Mouse (Mus musculus) frontal cortex, adult (tissue): Measurements from ENCODE around the gene Rab9.

Experiments
- ATAC-seq: cut with Nextera tagmentation; 2 replicates; pipeline ENCODE4 v1.9.2; 2017; ENCODE audit warnings: mild to moderate bottlenecking, moderate library complexity, mixed read lengths; ENCODE audit not compliant: low TSS enrichment

Gene Rab9

DNA sequence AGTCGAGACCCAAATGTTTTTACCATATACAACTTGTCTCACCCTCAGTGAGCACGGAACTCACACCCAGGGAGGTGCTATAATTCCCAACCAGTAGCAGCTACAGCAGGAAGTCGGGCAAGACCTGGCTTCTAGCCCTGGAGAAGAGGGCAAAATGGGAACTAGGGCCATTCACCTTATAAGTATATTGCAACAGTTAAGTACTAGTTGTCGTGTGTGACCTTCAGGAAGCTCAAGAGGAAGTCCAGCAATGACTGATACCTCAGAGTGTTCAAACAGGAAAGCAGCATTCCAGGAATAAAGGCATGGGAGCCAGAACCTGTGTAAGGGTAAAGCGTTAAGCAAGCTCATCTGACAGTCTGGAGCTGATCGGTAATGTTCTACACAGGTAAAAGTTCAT, 26.1 kb downstream of the Rab9 start:
- no peak for ATAC-seq

DNA sequence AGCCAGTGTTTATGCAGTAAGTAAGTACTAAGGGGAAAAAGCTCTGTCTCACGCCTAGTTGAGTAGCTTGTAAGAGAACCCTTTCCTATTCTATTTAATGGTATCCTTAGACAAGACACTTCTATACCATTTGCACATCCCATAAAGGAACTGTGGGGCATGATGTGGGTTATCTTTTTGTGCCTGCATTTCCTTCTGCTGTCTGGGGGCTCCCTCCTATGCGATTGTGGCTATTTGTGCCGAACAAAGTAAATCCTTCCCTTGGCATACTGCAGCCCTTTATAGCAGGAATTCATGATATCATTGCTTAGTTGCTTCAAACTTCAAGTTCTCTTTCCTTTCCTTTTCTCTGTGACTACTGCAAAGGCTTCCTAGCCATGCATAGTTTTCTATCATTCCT, 35.1 kb downstream of the Rab9 start:
- ATAC-seq: no peak

DNA sequence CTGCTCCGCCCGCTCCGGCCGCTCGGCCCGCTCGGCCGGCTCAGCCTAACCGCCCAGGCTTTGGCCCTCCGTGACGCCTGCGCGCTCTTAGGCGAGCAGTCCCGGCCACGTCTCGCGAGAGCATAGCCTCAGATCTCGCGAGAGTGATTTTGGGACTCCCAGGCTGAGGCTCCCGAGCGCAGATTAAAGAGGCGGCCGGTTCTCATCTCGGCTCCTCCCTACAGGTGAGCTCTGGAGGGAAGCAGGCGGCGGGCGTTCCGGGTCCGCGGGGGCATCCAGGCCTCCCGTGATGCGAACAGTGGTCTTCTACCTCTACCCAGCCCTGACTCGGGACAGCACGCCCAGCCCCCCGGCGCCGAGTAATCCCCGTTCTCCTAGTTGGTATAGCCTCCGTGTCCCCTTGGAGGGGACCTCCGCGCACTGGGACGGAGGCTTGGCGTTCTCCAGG, 39.0 kb downstream of the Rab9 start, which contains the start of gene Ofd1:
Ofd1 (minus strand) TSS at position 89 of the 448 bp plus-strand sequence.
- ATAC-seq: peak; percentile 98

DNA sequence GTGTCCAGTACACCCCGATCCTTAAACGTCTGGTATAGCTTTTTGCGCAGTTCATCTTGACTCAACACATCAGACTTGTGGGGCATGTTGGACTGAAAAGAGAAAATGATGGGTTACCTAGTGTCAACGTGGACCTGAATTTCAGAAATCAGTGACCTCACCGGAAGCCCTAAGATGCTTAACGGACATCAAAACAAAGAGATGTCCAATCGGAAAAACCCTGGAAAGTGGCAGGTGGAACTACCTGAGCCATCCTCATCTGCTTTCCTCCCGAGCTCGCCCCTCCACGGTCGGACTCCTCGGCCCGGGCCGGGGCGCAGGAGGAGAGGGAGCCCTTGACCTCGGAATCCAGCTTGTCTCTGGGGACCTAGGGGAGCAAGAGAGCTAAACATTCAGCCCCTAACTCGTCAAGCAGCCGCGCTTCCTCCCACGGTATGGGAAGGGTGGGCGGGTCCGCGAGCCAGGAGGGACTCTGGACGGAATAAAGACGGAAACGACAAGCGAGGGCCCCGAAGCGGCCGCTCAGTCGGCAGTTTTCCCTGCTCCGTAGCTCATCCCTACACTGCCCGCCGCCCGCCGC, 39.5 kb downstream of the Rab9 start, which contains the start of gene Trappc2:
Trappc2 (plus strand) TSS at position 539 of the 580 bp plus-strand sequence.
- ATAC-seq: peak; percentile 58

DNA sequence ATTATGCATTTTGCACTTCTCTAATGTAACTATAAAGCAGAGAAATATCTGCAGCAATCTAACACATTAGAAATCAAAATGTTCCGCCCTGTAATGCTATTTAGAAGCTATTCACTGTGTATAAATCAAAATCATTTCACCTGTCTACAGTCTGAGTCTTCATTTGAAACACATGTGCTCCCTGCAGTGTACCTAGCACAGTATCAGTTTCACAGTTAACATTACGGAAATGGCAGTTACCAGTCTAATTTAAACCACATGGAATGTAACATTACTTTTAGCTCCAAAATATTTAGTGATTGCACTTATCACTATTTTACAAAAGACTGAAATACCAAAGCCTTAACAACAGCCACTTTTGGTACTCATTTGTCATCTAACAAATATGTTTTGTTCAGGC, 44.9 kb downstream of the Rab9 start:
- ATAC-seq: no peak

DNA sequence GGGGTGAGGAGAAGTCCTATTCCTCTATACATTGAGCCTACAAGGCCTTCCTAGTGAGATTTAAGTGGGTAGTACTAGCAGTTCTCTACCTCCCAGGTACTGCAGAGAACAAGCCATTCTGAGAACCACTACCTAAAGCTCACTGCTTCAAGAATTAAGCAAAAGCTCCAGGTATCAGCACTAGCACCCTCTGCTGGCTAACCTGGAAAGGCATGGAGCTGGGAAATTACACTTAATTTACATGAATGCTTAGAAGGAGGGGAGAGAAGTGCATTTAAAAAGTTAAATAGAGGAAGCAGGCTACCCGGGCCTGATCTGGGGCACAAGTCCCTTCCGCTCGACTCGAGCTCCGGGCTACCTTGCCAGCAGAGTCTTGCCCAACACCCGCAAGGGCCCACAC, 63.5 kb downstream of the Rab9 start:
- peak; percentile 80 for ATAC-seq

DNA sequence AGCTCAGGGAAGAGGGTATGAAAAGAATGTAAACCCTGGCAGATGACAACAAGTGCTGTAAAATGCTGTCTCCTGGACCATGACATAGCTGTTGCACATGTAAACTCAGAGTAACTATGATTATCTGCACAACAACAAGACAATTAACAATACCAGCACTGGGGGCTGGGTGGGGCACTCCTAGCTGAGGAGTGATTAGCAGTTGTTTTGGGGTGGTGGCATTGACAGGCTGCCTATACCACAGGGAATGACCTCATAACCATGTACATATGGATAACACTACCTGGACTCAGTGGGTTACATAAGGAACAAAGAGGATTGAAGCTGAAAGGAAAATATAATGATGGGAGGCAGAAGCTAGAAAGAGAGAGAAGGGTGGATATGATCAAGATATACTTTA, 71.8 kb downstream of the Rab9 start:
- ATAC-seq: no peak
